8 mouse cellular contexts compared by ENCODE assay signal in genomic region chr3:138142052-138142732, GRCm38 (mm10). TPM values are rescaled to one million over a fixed set of nuclear protein-coding genes. Genes with fewer than 3 reads are reported as not detected.
DNase-seq lines count a peak whose midpoint lies in the region; ATAC-seq and TF ChIP-seq lines count a peak whose summit lies in the region.

No protein-coding gene starts in this region.

- 0 out of 2 replicates have a peak, but pooled peaks have one; percentile 11 for TF ChIP-seq EP300 in heart, adult 2 months (IDR thresholded peaks at IDR 0.05; ENCODE audit: insufficient read depth, low read depth, low read length)

- H3K36me3 ChIP-seq in kidney, embryonic 16.5 days (ENCODE audit: insufficient read depth, low read length) = no peaks in the 10 kb centered on the region
- H3K36me3 ChIP-seq in heart, adult 2 months (ENCODE audit: control insufficient read depth, insufficient read depth, low read length) = peaks cover 3% of the 10 kb centered on the region; the same call in 1 of the 2 replicates
- H3K36me3 ChIP-seq in limb, embryonic 15.5 days = no peaks in the 10 kb centered on the region
- no peaks in the 10 kb centered on the region for H3K36me3 ChIP-seq in thymus, adult 2 months (ENCODE audit: control insufficient read depth, insufficient read depth, low read length)

- H3K27ac ChIP-seq in kidney, embryonic 16.5 days (ENCODE audit: low read length) = peak overlapping the region; percentile 37; the same call in 1 of the 2 replicates
- H3K27ac ChIP-seq in heart, adult 2 months = peak overlapping the region; percentile 98
- 0 out of 2 replicates have a peak overlapping the region, but pooled peaks have one; percentile 33 for H3K27ac ChIP-seq in limb, embryonic 15.5 days
- no peak overlapping the region for H3K27ac ChIP-seq in thymus, adult 2 months (ENCODE audit: control insufficient read depth, insufficient read depth, low read length)

- 34% methylated on average over 4 of the region's 4 CpGs for WGBS in kidney, embryonic 16.5 days
- 48% methylated on average over 4 of the region's 4 CpGs for WGBS in heart, adult 2 months
- 20% methylated on average over 4 of the region's 4 CpGs for WGBS in limb, embryonic 15.5 days
- WGBS in thymus, adult 2 months = 82% methylated on average over 4 of the region's 4 CpGs

- H3K4me3 ChIP-seq in kidney, embryonic 16.5 days (ENCODE audit: low read length) = peak overlapping the region; percentile 21; the same call in 1 of the 2 replicates
- peak overlapping the region; percentile 99 for H3K4me3 ChIP-seq in heart, adult 2 months
- H3K4me3 ChIP-seq in limb, embryonic 15.5 days = peak overlapping the region; percentile 18
- H3K4me3 ChIP-seq in thymus, adult 2 months (ENCODE audit: control insufficient read depth, insufficient read depth, low read length) = no peak overlapping the region

- no peak for TF ChIP-seq POLR2A in heart, adult 2 months (IDR thresholded peaks at IDR 0.05; ENCODE audit: insufficient read depth, low read depth, low read length)
- no peak for TF ChIP-seq POLR2A in thymus, adult 2 months (IDR thresholded peaks at IDR 0.05; ENCODE audit: control insufficient read depth, extremely low read depth, insufficient read depth, low read length, poor library complexity)

- H3K4me1 ChIP-seq in kidney, embryonic 16.5 days (ENCODE audit: insufficient read depth, low read length) = peaks cover 4% of the 10 kb centered on the region
- H3K4me1 ChIP-seq in heart, adult 2 months (ENCODE audit: control insufficient read depth, insufficient read depth, low read length) = peaks cover 2% of the 10 kb centered on the region; the same call in 1 of the 2 replicates
- peaks cover 3% of the 10 kb centered on the region; the same call in 1 of the 2 replicates for H3K4me1 ChIP-seq in limb, embryonic 15.5 days
- no peaks in the 10 kb centered on the region for H3K4me1 ChIP-seq in thymus, adult 2 months (replicated peaks; ENCODE audit: control insufficient read depth, insufficient read depth, low read length)

- H3K9me3 ChIP-seq in kidney, embryonic 16.5 days (ENCODE audit: low read length) = no peaks in the 10 kb centered on the region
- H3K9me3 ChIP-seq in limb, embryonic 15.5 days = no peaks in the 10 kb centered on the region

- no peak for DNase-seq in kidney, postnatal 4 days
- DNase-seq in cerebellum, postnatal 10 days = peak; percentile 20 to 35
- peak in 1 of 2 experiments; percentile 39 for DNase-seq in heart, adult 2 months
- DNase-seq in thymus, postnatal 25 days = no peak
- DNase-seq in thymus, adult 2 months = no peak
- DNase-seq in adrenal gland, postnatal 25 days = no peak

- 0 out of 2 replicates have a peak overlapping the region, but pooled peaks have one; percentile 50 for H3K9ac ChIP-seq in kidney, embryonic 16.5 days (replicated peaks; ENCODE audit: low read length)
- no peak overlapping the region for H3K9ac ChIP-seq in heart, adult 2 months (ENCODE audit: low read depth, low read length)
- H3K9ac ChIP-seq in limb, embryonic 15.5 days = no peak overlapping the region

- H3K27me3 ChIP-seq in kidney, embryonic 16.5 days (ENCODE audit: insufficient read depth, low read length) = no peaks in the 10 kb centered on the region
- H3K27me3 ChIP-seq in heart, adult 2 months (ENCODE audit: control insufficient read depth, insufficient read depth, low read length) = no peaks in the 10 kb centered on the region
- no peaks in the 10 kb centered on the region for H3K27me3 ChIP-seq in limb, embryonic 15.5 days
- H3K27me3 ChIP-seq in thymus, adult 2 months (ENCODE audit: control insufficient read depth, insufficient read depth, low read length) = no peaks in the 10 kb centered on the region

- no peak for ATAC-seq in kidney, embryonic 16.5 days (ENCODE audit: low FRiP score, low TSS enrichment)
- ATAC-seq in limb, embryonic 15.5 days (ENCODE audit: insufficient number of reproducible peaks, low FRiP score, low TSS enrichment, low read depth) = no peak

- H3K4me2 ChIP-seq in kidney, embryonic 16.5 days (replicated peaks; ENCODE audit: low read depth, low read length) = peak overlapping the region; percentile 35
- H3K4me2 ChIP-seq in limb, embryonic 15.5 days = peak overlapping the region; percentile 32

- H3K79me2 ChIP-seq in heart, adult 2 months (replicated peaks; ENCODE audit: control insufficient read depth, insufficient read depth, low read length) = no peaks in the 10 kb centered on the region

- TF ChIP-seq CTCF in heart, adult 2 months (IDR thresholded peaks at IDR 0.05) = no peak
- no peak for TF ChIP-seq CTCF in thymus, adult 2 months (IDR thresholded peaks at IDR 0.05; ENCODE audit: borderline replicate concordance, control insufficient read depth, extremely low read depth, insufficient read depth, low read length, poor library complexity)

- intact Hi-C loops in heart, adult 2 months (cut with DNase I) = loop anchor here (2.0 kb wide), 2 partner anchors 45 to 75 kb away; partner anchors contain the start of gene Gm5105

RNA-seq across cellular contexts. Expression of gene Trmt10a, which starts 1.1 kb away (rescaled TPM):
- polyA plus RNA-seq in kidney, embryonic 16.5 days (2015; fragmentation: Nextera tagmentation; extraction: Ambion mirVana) = 11.8 and 12.5 TPM in 2 replicates
- total RNA-seq in heart, adult 2 months (2021) = 1 to 10 TPM; 3.2 to 3.8 TPM
- polyA plus RNA-seq in heart, adult 2 months (2012; rRNA removed) = 0.47 and 1.3 TPM in 2 replicates
- 9.0 and 9.9 TPM in 2 replicates for polyA plus RNA-seq in limb, embryonic 15.5 days (2015; fragmentation: Nextera tagmentation; extraction: Ambion mirVana)
- polyA plus RNA-seq in thymus, adult 2 months (2012; rRNA removed) = 2.1 and 2.2 TPM in 2 replicates
- total RNA-seq in adrenal gland, postnatal 25 days (2021) = 10.1 and 11.8 TPM in 2 replicates

RNA-seq across cellular contexts. Expression of gene Mttp, which starts 2.6 kb away (rescaled TPM):
- 7.6 and 8.1 TPM in 2 replicates for polyA plus RNA-seq in kidney, embryonic 16.5 days (2015; fragmentation: Nextera tagmentation; extraction: Ambion mirVana)
- 1 to 10 TPM; 5.9 to 6.9 TPM for total RNA-seq in heart, adult 2 months (2021)
- polyA plus RNA-seq in heart, adult 2 months (2012; rRNA removed) = 2.0 and 3.0 TPM in 2 replicates
- 6.2 and 6.8 TPM in 2 replicates for polyA plus RNA-seq in limb, embryonic 15.5 days (2015; fragmentation: Nextera tagmentation; extraction: Ambion mirVana)
- polyA plus RNA-seq in thymus, adult 2 months (2012; rRNA removed) = 1.4 and 1.6 TPM in 2 replicates
- 13.7 and 14.4 TPM in 2 replicates for total RNA-seq in adrenal gland, postnatal 25 days (2021)

RNA-seq across cellular contexts. Expression of gene 4930579F01Rik, which starts 51.4 kb away (rescaled TPM):
- 0.10 and 0.21 TPM in 2 replicates for polyA plus RNA-seq in kidney, embryonic 16.5 days (2015; fragmentation: Nextera tagmentation; extraction: Ambion mirVana)
- not detected for total RNA-seq in heart, adult 2 months (2021)
- 0.06 TPM in 1 of 2 replicates, not detected in the other for polyA plus RNA-seq in heart, adult 2 months (2012; rRNA removed)
- 0.10 TPM in 1 of 2 replicates, not detected in the other for polyA plus RNA-seq in limb, embryonic 15.5 days (2015; fragmentation: Nextera tagmentation; extraction: Ambion mirVana)
- polyA plus RNA-seq in thymus, adult 2 months (2012; rRNA removed) = not detected in 2 replicates
- total RNA-seq in adrenal gland, postnatal 25 days (2021) = 0.24 TPM in 1 of 2 replicates, not detected in the other

Comparison
In these comparisons a context has a peak if more than half of its experiments do, and no peak if none do; other contexts are left out.
1. DNase-seq: peak in cerebellum, postnatal 10 days (2 of 2); none in kidney, postnatal 4 days (0 of 2), thymus, postnatal 25 days (single experiment), thymus, adult 2 months (single experiment) and adrenal gland, postnatal 25 days (single experiment).